Mouse (Mus musculus) forelimb bud, embryonic 11.5 days (tissue): ENCODE data around the gene Fancl.
A peak's percentile ranks its signal among the peaks of the same experiment; 100 is the strongest.

Experiments
- DNase-seq: peaks from one replicate; pipeline ENCODE4 v3.0.0-alpha.2; 2012; ENCODE audit warnings: low read depth, low spot score

Gene Fancl

DNA sequence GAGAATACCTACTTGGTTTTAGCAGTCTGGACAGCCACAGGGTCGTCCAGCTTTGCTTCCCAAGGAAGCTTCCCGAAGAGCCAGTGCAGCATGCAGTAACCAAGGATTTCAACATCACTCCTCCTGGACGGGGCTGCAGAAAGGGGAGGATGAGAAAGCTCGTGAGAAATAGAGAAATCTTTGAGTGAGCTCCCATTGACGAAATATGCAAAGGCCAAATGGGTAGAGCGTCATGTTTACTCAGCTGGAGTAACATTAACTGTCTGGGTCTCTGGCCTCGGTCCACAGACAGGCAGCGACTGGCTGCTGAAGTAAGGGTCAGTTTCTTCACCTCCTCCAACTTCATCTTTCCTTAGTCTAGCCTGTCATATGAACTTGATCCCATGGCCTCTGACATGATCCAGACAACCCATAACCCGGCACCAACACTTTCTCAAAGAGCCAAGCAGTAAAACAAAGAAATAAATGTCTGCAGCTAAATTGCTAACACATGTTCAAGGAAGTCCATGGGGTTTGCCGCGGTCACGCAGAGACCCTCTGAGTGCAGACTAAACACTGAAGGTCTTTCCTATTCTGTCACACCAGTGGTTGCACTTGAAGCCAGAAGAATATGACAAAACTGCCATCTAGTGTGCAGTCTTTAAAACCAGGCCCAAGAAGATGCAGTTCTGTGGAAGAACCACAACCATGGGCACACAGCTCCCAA, 104.0 kb downstream of the Fancl start:
- peak; percentile 93 for DNase-seq

- no peak for DNase-seq
These were observed 110.0 kb downstream of the Fancl start for GRCm38 (mm10) chr11:26495951-26496350.

GRCm38 (mm10) chr11:26513683-26514082, 127.7 kb downstream of the Fancl start:
- DNase-seq, result no peak

DNA sequence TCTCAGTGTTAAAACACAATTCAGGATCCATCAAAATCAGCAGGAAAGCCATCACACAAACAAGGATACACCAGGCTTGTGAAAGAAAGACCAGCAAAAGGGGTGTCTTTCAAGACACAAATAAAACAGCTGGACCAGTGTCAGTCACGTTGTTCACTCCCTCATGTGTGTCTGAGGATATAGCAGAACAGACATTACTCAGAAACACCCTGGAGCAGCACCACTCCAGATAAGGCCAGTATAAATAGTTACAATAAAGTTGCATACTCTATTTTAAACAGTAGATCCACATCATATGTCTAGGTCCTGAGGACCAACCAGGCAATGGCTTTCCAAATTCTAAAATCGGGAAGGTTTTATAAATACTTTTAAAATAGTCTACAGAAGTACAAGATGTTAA, 130.2 kb downstream of the Fancl start:
- no peak for DNase-seq

GRCm38 (mm10) chr11:26518991-26519390, 133.1 kb downstream of the Fancl start:
- no peak for DNase-seq
